Mouse (Mus musculus): ENCODE data around the gene Exoc6b.

GRCm38 (mm10) chr6:84657091-84657490 is 412.2 kb downstream of the Exoc6b start:
- TF ChIP-seq CTCF (IDR thresholded peaks at IDR 0.05; ENCODE audit: borderline replicate concordance, insufficient read depth, low read depth, low read length) (no peak), POLR2A (IDR thresholded peaks at IDR 0.05; ENCODE audit: borderline replicate concordance, insufficient read depth, low read length) (no peak)
